Mouse (Mus musculus) megakaryocyte, embryonic 14.5 days (primary cell): ENCODE results near the gene Gpr27. TPM values are rescaled to one million over a fixed set of nuclear protein-coding genes. Genes with fewer than 3 reads are reported as not detected.

Experiments used
- H3K27me3 ChIP-seq: replicated peaks from 2 replicates; pipeline ENCODE3; 2012; ENCODE audit warnings: inconsistent platforms
- H3K36me3 ChIP-seq: replicated peaks from 2 replicates; pipeline ENCODE3; 2012; ENCODE audit warnings: low read length, inconsistent platforms, mixed read lengths
- H3K4me1 ChIP-seq: 2 replicates; pipeline ENCODE4 v1.6.1; 2012; ENCODE audit warnings: inconsistent platforms
- H3K4me3 ChIP-seq: replicated peaks from 2 replicates; pipeline ENCODE3; 2012; ENCODE audit warnings: moderate library complexity, mild to moderate bottlenecking, inconsistent platforms
- H3K9me3 ChIP-seq: 2 replicates; pipeline ENCODE4 v1.6.1; 2012; ENCODE audit warnings: inconsistent platforms
- FLI1 ChIP-seq: IDR thresholded peaks from 2 replicates; pipeline ENCODE4 v1.6.1; 2012; ENCODE audit warnings: low read length, inconsistent platforms, mixed read lengths
- GATA1 ChIP-seq: IDR thresholded peaks from 3 replicates; pipeline ENCODE4 v1.6.1; 2012; ENCODE audit warnings: mixed read lengths, low read length, inconsistent platforms, borderline replicate concordance
- polyA plus RNA-seq: library from polyadenylated mRNA; stranded (reverse); fragments of >175 nt; gene quantifications from 2 replicates; pipeline ENCODE4 v1.2.3, GENCODE M21; 2012; ENCODE audit warnings: low replicate concordance; ENCODE audit not compliant: insufficient read depth

The Gpr27 gene
- polyA plus RNA-seq, 1 experiment, result 0.15 TPM

DNA sequence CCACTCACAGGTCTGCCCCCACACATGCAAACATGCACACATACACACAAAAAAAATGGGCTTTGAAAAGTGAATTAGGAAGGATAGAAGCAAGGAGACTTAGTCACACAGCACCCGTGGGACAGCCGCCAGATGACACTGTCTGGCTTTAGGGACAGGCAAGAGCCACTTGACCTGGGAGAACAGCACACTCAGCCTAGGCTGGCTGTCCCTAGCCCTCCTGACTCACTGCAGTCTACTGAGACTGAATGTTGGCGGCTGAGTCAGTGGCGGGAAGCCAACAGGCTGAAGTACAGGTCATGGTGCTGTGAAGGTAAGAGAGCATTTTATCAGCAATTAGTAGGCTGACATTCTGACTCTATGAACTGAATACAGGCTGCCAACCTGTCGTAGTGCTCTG lies 42.2 kb downstream of the Gpr27 start:
- Histone ChIP-seq H3K9me3 (no peaks in the 10 kb centered on the region; the same call in 1 of the 2 replicates), H3K36me3 (no peaks in the 10 kb centered on the region), H3K4me3 (no peak overlapping the region), H3K4me1 (peaks cover 8% of the 10 kb centered on the region), H3K27me3 (peaks cover 18% of the 10 kb centered on the region)
- no peak for TF ChIP-seq GATA1
- TF ChIP-seq FLI1, result no peak

DNA sequence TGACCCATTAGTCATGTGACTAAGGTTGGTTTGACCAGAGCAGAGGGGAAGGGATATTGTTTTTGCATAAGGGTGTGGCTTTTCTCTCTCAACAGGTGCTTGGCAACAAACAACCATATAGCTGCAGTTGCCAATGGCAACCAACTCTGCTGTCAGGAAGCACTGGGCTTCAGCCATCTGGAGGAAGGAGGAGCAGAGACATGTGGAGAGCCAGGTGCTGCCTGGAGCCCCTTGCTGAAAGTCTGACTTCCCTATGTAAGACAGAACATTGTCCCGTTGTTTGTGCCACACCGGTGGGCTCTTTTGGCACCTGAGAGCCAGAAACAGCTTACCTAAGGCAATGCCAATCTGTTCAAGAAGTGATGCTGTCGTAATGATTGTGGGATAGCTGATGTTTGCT lies 50.4 kb downstream of the Gpr27 start:
- TF ChIP-seq GATA1 (no peak), FLI1 (no peak)
- H3K4me3 ChIP-seq, result no peak overlapping the region
- no peaks in the 10 kb centered on the region for H3K4me1 ChIP-seq
- no peaks in the 10 kb centered on the region for H3K9me3 ChIP-seq
- no peaks in the 10 kb centered on the region for H3K27me3 ChIP-seq
- no peaks in the 10 kb centered on the region for H3K36me3 ChIP-seq

Other genes starting within 250 kb of the Gpr27 start
- 37.5 and 76.1 TPM in 2 replicates for gene Foxp1, start 170.0 kb upstream of the Gpr27 start, polyA plus RNA-seq
- gene Eif4e3, start 25.9 kb upstream of the Gpr27 start, polyA plus RNA-seq, result 1.00 TPM in 1 of 2 replicates, not detected in the other
- gene Gm20696, start 25.9 kb upstream of the Gpr27 start, polyA plus RNA-seq, result not detected in 2 replicates
- 0.46 TPM in 1 of 2 replicates, not detected in the other for gene Prok2, start 33.7 kb downstream of the Gpr27 start, polyA plus RNA-seq